Mouse (Mus musculus): ENCODE data around the gene Bsg. TPM values are rescaled to one million over a fixed set of nuclear protein-coding genes. Genes with fewer than 3 reads are reported as not detected.

The Bsg gene
- 1,052 TPM for polyA plus RNA-seq (2021)

DNA sequence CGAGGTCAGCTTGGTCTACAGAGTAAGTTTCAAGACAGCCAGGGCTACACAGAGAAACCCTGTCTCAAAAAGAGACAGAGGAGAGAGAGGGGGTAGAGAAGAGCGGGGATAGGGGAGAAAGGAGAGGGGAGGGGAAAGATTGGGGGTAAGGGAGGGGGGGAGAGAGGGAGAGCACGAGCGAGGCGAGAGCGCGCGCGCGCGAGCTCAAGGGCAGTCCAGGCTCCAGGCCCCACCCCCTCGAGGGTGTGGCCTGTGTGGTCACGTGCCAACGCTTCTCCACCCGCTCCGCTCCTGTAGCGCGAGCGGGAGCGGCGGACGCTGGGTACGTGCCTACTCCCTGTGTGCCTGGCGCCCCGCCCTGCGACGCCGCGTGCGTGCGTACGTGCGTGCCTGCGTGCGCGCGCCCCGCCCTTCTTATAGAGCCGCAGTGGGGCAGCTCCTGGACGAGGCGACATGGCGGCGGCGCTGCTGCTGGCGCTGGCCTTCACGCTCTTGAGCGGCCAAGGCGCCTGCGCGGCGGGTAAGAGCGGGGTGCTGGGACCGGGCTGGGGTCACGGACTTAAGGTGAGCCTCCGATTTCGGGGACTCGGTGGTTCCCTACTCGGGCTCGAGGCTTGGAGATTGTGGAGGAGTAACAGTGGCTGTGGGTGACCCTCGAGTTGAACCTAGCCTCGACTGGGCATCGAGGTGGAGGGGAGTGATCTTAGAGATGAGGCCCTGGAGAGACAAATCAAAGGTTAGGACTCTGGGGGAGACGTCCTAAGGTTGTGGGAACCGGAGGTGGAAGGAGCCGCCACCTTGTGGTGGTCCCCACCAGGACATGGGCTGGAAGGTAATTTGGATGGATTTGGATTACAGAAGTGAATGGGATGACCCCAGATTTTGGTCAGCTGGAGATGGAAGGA lies at the start of gene Bsg:
TSS of gene Bsg (plus strand) at position 427 of the 905 bp plus-strand sequence.
- DNase-seq (ENCODE audit: low read depth, low spot score) (peak; percentile 76), ATAC-seq (peak; percentile 89)
- ChIA-PET POLR2A (interaction anchor here (0.6 to 2.1 kb wide), 6 partner anchors 11 to 98 kb away, joined by 3 to 9 read pairs (median 4); partner anchors contain the start of gene Cdc34), CTCF (interaction anchor here (0.8 to 3.8 kb wide), 3 partner anchors 11 to 29 kb away, joined by 3 to 15 read pairs (median 3); no protein-coding TSS in a partner anchor)
- H3K27me3 ChIP-seq, result no peaks in the 10 kb centered on the region
- in situ Hi-C loops (cut with MboI; ENCODE audit: low pct_unique_long_range_greater_than_20kb), result no loop called here
- TF ChIP-seq CTCF (IDR thresholded peaks at IDR 0.05), result no peak

GRCm38 (mm10) chr10:79654946-79655395 lies 49.3 kb upstream of the Bsg start:
- ChIA-PET CTCF (interaction anchor here (1.5 kb wide), 1 partner anchor 60 kb away, joined by 3 read pairs; no protein-coding TSS in a partner anchor), POLR2A (no interaction called here)
- DNase-seq (ENCODE audit: low read depth, low spot score) (no peak), ATAC-seq (no peak)
- peaks cover 21% of the 10 kb centered on the region for H3K27me3 ChIP-seq
- in situ Hi-C loops (cut with MboI; ENCODE audit: low pct_unique_long_range_greater_than_20kb), result no loop called here
- no peak for TF ChIP-seq CTCF (IDR thresholded peaks at IDR 0.05)

DNA sequence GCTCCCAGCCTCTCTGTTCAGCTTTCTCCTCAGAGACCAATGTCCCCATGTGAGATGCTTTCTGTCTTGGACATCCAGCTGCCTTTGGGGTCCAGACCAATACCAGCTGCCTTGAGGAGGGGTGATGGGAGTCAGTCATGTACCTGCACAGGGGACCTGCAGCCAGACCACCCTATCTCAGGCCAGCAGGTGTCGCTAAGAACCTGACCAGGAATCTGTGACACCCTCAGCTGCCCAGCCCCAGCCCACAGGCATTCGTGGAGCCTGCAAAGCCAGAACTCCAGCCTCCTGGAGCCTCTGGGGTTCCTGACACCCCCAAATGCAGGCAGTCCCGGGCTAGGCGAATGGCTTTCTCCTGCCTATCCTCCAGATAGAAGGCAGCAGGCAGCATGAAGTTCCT lies 45.5 kb upstream of the Bsg start:
- ChIA-PET POLR2A (no interaction called here), CTCF (interaction anchor here (1.1 kb wide), 1 partner anchor 9 kb away, joined by 3 read pairs; no protein-coding TSS in a partner anchor)
- peaks cover 6% of the 10 kb centered on the region for H3K27me3 ChIP-seq
- DNase-seq (ENCODE audit: low read depth, low spot score), result no peak
- TF ChIP-seq CTCF (IDR thresholded peaks at IDR 0.05), result no peak
- ATAC-seq, result no peak
- in situ Hi-C loops (cut with MboI; ENCODE audit: low pct_unique_long_range_greater_than_20kb), result no loop called here

DNA sequence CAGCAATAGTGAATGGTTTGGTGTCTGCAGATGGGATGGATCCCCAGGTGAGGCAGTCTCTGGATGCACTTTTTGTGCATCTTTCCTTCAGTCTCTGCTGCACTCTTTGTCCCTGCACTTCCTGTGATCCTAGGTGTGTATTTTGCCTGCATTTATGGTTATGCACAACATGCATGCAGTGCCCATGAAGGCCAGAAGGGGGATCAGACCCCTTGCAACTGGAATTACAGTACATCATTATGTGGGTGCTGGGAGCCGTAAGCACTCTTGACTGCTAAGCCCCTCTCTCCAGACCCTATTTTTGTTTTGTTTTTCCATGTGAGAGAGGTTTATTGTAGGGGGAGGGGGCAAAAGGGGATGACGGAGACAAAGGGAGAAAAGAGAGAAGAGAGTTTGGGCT lies 44.0 kb upstream of the Bsg start:
- in situ Hi-C loops (cut with MboI; ENCODE audit: low pct_unique_long_range_greater_than_20kb), result no loop called here
- POLR2A ChIA-PET, result no interaction called here
- DNase-seq (ENCODE audit: low read depth, low spot score), result no peak
- no peak for TF ChIP-seq CTCF (IDR thresholded peaks at IDR 0.05)
- no peak for ATAC-seq
- no peaks in the 10 kb centered on the region for H3K27me3 ChIP-seq
- CTCF ChIA-PET, result no interaction called here

DNA sequence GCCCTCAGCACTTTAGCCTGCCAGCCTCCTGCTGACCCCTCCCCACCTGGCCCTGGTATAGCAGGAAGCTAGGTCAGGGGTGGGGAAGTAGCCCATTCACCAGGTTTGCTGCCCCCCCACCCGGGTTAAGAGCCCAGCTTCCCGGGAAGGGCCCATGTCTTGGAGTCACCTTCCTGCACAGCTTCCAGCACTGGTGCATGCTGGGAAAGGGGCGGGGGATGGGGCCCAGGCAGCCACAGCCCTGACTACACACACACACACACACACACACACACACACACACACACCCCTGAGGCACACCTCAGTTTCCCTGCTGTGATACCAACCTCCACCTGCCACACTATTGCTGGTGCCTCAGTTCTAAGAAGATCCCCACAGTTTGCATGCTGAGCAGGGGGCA lies 42.4 kb upstream of the Bsg start:
- POLR2A ChIA-PET, result no interaction called here
- ATAC-seq, result no peak
- in situ Hi-C loops (cut with MboI; ENCODE audit: low pct_unique_long_range_greater_than_20kb), result no loop called here
- no peak for TF ChIP-seq CTCF (IDR thresholded peaks at IDR 0.05)
- DNase-seq (ENCODE audit: low read depth, low spot score), result no peak
- CTCF ChIA-PET, result no interaction called here
- H3K27me3 ChIP-seq, result no peaks in the 10 kb centered on the region

DNA sequence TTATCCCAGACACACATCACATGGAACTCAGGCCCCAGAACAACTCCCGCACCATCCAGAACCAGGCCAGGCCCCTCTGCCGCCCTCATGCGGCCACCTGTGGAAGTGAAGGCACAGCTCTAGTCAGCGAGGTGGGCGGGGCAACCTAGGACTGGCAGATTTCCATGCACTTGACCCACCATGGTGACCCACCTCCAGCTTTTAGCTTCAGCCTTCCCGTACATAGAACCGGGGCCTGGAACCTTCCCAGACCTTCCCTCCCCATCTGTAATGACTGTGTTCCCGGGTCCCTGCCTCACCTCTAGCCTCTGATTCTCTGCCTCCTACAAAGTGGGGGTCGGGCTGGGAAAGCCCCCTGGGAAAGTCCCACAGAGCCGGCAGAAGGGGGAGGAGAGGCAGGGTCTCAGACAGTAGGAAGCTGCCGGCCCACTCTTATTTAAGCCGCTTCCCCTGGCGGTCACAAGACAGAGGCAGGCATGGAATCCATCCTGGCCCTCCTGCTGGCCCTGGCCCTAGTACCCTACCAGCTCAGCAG lies 40.1 kb upstream of the Bsg start, which contains the start of gene Madcam1:
TSS of gene Madcam1 (plus strand) at position 429 of the 535 bp plus-strand sequence.
- ChIA-PET CTCF (interaction anchor here (1.6 kb wide), 1 partner anchor 69 kb away, joined by 7 read pairs; no protein-coding TSS in a partner anchor), POLR2A (no interaction called here)
- no peak for TF ChIP-seq CTCF (IDR thresholded peaks at IDR 0.05)
- in situ Hi-C loops (cut with MboI; ENCODE audit: low pct_unique_long_range_greater_than_20kb), result no loop called here
- H3K27me3 ChIP-seq, result no peaks in the 10 kb centered on the region
- DNase-seq (ENCODE audit: low read depth, low spot score) (no peak), ATAC-seq (peak; percentile 55)

DNA sequence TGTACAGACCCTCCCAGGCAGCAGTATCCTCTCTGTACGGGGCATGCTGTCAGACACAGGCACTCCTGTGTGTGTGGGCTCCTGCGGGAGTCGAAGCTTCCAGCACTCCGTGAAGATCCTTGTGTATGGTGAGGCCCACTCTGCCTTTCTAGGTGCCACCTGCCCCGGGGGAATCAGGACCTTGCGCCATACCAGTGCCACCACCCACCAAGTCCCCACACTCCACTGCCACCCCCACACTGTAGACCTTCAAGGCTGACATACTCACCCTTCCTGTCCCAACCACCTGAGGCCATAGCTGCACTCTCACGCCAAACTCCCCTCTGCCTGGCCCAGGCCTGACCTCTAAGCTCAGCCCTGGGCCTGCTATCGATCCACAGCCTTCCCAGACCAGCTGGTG lies 39.2 kb upstream of the Bsg start:
- no peaks in the 10 kb centered on the region for H3K27me3 ChIP-seq
- in situ Hi-C loops (cut with MboI; ENCODE audit: low pct_unique_long_range_greater_than_20kb), result no loop called here
- no peak for TF ChIP-seq CTCF (IDR thresholded peaks at IDR 0.05)
- ATAC-seq (no peak), DNase-seq (ENCODE audit: low read depth, low spot score) (no peak)
- POLR2A ChIA-PET, result interaction anchor here (0.5 kb wide), 1 partner anchor 1833 kb away, joined by 3 read pairs; no protein-coding TSS in a partner anchor
- CTCF ChIA-PET, result interaction anchor here (1.6 kb wide), 1 partner anchor 70 kb away, joined by 7 read pairs; no protein-coding TSS in a partner anchor

GRCm38 (mm10) chr10:79666493-79666892 lies 37.8 kb upstream of the Bsg start:
- ATAC-seq, result no peak
- no peak for TF ChIP-seq CTCF (IDR thresholded peaks at IDR 0.05)
- in situ Hi-C loops (cut with MboI; ENCODE audit: low pct_unique_long_range_greater_than_20kb), result no loop called here

DNA sequence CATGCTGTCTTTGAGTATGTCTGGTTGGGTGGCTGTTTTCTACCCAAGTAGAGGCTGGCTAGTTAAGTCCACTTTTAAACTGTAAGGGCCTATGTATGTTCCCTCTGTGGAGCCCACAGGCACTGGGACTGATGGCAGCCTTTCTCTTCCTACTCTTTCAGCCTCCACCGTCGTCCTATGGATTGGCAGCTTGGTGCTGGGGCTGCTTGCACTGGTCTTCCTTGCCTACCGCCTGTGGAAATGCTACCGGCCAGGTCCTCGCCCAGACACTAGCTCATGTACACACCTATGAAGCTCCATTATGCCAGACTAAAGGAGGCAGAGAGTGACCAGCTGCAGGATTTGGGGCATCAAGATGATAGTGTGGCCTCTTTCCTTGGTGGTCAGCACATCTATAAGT lies 36.2 kb upstream of the Bsg start:
- ATAC-seq, result no peak
- POLR2A ChIA-PET, result no interaction called here
- no peak for TF ChIP-seq CTCF (IDR thresholded peaks at IDR 0.05)
- H3K27me3 ChIP-seq, result no peaks in the 10 kb centered on the region
- CTCF ChIA-PET, result interaction anchor here (0.8 to 2.7 kb wide), 6 partner anchors 12 to 912 kb away, joined by 3 to 12 read pairs (median 4); no protein-coding TSS in a partner anchor
- DNase-seq (ENCODE audit: low read depth, low spot score), result no peak
- in situ Hi-C loops (cut with MboI; ENCODE audit: low pct_unique_long_range_greater_than_20kb), result no loop called here

More at GRCm38 (mm10) chr10:79666493-79666892, 37.8 kb upstream of the Bsg start:
- ChIA-PET CTCF (interaction anchor here (2.7 kb wide), 1 partner anchor 71 kb away, joined by 12 read pairs; no protein-coding TSS in a partner anchor), POLR2A (no interaction called here)
- no peaks in the 10 kb centered on the region for H3K27me3 ChIP-seq
- DNase-seq (ENCODE audit: low read depth, low spot score), result no peak

DNA sequence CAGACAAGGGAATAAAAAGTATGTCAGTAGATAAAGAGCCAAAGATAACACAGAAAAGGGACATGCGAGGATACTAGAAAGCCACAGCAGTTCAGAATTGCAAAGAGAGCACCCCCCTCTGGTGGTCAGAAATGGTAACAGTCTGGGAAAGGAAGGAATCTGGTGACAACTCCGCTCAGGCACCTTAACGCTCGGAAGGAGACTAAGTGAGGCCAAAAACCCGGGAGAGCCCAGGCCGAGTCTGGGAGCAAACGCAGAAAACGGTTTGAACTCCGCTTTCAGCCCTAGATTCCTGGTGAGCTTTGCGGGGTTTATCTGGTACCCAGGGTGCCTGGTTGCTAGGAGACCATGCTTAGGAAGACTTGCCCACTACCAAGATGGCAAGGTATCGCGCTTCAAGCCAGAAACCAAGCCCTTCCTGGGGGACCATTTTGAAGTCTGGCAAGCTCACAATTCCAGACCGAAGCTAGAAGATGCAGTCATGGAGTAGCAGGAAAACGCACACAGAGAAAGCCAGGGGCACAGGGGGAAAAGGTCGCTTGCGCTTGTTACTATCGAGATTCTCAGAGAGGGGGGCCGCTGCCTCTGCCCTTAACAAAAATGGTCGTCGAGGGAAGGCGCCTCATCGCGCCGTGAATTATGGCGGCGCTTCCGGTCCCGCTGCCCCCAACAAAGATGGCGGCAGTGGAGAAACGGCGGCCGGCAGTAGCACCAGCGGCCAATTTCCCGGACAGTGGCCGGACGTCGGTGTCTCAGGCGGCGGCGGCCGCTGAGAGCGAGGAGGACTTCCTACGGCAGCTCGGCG lies 35.3 kb upstream of the Bsg start, which contains the start of gene Tpgs1:
TSS of gene Tpgs1 (plus strand) at position 599 of the 805 bp plus-strand sequence.
- in situ Hi-C loops (cut with MboI; ENCODE audit: low pct_unique_long_range_greater_than_20kb), result no loop called here
- ChIA-PET POLR2A (interaction anchor here (2.2 kb wide), 1 partner anchor 13 kb away, joined by 9 read pairs; the partner anchor contains the start of gene Cdc34), CTCF (interaction anchor here (0.9 to 2.1 kb wide), 6 partner anchors 8 to 913 kb away, joined by 3 to 7 read pairs (median 4); no protein-coding TSS in a partner anchor)
- DNase-seq (ENCODE audit: low read depth, low spot score), result peak; percentile 78
- no peak for TF ChIP-seq CTCF (IDR thresholded peaks at IDR 0.05)
- ATAC-seq, result peak; percentile 81
- no peaks in the 10 kb centered on the region for H3K27me3 ChIP-seq
